Mouse (Mus musculus): ENCODE results near the gene Ankfy1. TPM values are rescaled to one million over a fixed set of nuclear protein-coding genes. Genes with fewer than 3 reads are reported as not detected.
"Not testable (repeated sequence)": the region's sequence is repeated elsewhere in the genome, so short reads cannot be mapped to it uniquely, and the experiment has no call there.

Gene Ankfy1
- total RNA-seq, 2 experiments from 2014 or later: 33.5 to 40.1 TPM

- no peak for DNase-seq (ENCODE audit: low spot score in 2 of 2)
These were observed 28.4 kb downstream of the Ankfy1 start for GRCm38 (mm10) chr11:72718161-72718560.

GRCm38 (mm10) chr11:72723165-72723564, 33.4 kb downstream of the Ankfy1 start:
- no peak for DNase-seq (ENCODE audit: low spot score in 2 of 2)

- DNase-seq (ENCODE audit: low spot score in 2 of 2): no peak
These were observed 34.1 kb downstream of the Ankfy1 start for GRCm38 (mm10) chr11:72723871-72724270.

- no peak for DNase-seq (ENCODE audit: low spot score in 2 of 2)
These were observed 36.2 kb downstream of the Ankfy1 start for GRCm38 (mm10) chr11:72726023-72726422.

- DNase-seq (ENCODE audit: low spot score in 2 of 2): no peak
These were observed 43.9 kb downstream of the Ankfy1 start for GRCm38 (mm10) chr11:72733736-72734135.

GRCm38 (mm10) chr11:72734840-72735518, 45.2 kb downstream of the Ankfy1 start:
- DNase-seq (ENCODE audit: low spot score in 2 of 2): no peak

- DNase-seq (ENCODE audit: low spot score in 2 of 2): no peak
These were observed 45.7 kb downstream of the Ankfy1 start for GRCm38 (mm10) chr11:72735519-72735860.

GRCm38 (mm10) chr11:72736320-72736719, 46.5 kb downstream of the Ankfy1 start:
- no peak for DNase-seq (ENCODE audit: low spot score in 2 of 2)

GRCm38 (mm10) chr11:72737517-72737916, 47.7 kb downstream of the Ankfy1 start:
- not testable (repeated sequence) for DNase-seq (ENCODE audit: low spot score in 2 of 2)

GRCm38 (mm10) chr11:72739048-72739447, 49.2 kb downstream of the Ankfy1 start:
- DNase-seq (ENCODE audit: low spot score in 2 of 2): no peak

- DNase-seq (ENCODE audit: low spot score in 2 of 2): no peak
These were observed 62.1 kb downstream of the Ankfy1 start for GRCm38 (mm10) chr11:72751956-72752355.

GRCm38 (mm10) chr11:72758316-72758715, 68.5 kb downstream of the Ankfy1 start:
- no peak for DNase-seq (ENCODE audit: low spot score in 2 of 2)

GRCm38 (mm10) chr11:72759581-72759980, 69.8 kb downstream of the Ankfy1 start:
- no peak for DNase-seq (ENCODE audit: low spot score in 2 of 2)

GRCm38 (mm10) chr11:72760781-72761180, 71.0 kb downstream of the Ankfy1 start:
- DNase-seq (ENCODE audit: low spot score in 2 of 2): no peak

GRCm38 (mm10) chr11:72764270-72764669, 74.5 kb downstream of the Ankfy1 start:
- DNase-seq (ENCODE audit: low spot score in 2 of 2): no peak

- DNase-seq (ENCODE audit: low spot score in 2 of 2): peak in 1 of 2 experiments; percentile 34
These were observed 77.9 kb downstream of the Ankfy1 start for GRCm38 (mm10) chr11:72767716-72768115.

- DNase-seq (ENCODE audit: low spot score in 2 of 2): no peak
These were observed 79.3 kb downstream of the Ankfy1 start for GRCm38 (mm10) chr11:72769061-72769460.

- DNase-seq (ENCODE audit: low spot score in 2 of 2): no peak
These were observed 80.5 kb downstream of the Ankfy1 start for GRCm38 (mm10) chr11:72770324-72770723.

GRCm38 (mm10) chr11:72770816-72771215, 81.0 kb downstream of the Ankfy1 start:
- no peak for DNase-seq (ENCODE audit: low spot score in 2 of 2)

GRCm38 (mm10) chr11:72771461-72771860, 81.7 kb downstream of the Ankfy1 start:
- DNase-seq (ENCODE audit: low spot score in 2 of 2): no peak

GRCm38 (mm10) chr11:72772611-72773010, 82.8 kb downstream of the Ankfy1 start:
- DNase-seq (ENCODE audit: low spot score in 2 of 2): not testable (repeated sequence)

GRCm38 (mm10) chr11:72778957-72779356, 89.2 kb downstream of the Ankfy1 start:
- DNase-seq (ENCODE audit: low spot score in 2 of 2): no peak

- no peak for DNase-seq (ENCODE audit: low spot score in 2 of 2)
These were observed 92.3 kb downstream of the Ankfy1 start for GRCm38 (mm10) chr11:72782103-72782502.
